Mouse (Mus musculus) Patski (cell line): Measurements from ENCODE around the gene Cxcl10. TPM values are rescaled to one million over a fixed set of nuclear protein-coding genes. Genes with fewer than 3 reads are reported as not detected.

Source experiments
- ATAC-seq: fragments of 100-300 bp; one replicate; pipeline ENCODE4 v1.8.0; 2021
- CTCF ChIA-PET: fragments of 350-600 bp; sonication (Branson Sonifier 250); formaldehyde crosslinking; loops from one replicate; lab custom pipeline; 2022; ENCODE audit warnings: inconsistent platforms; lab: Charles Lee
- POLR2A ChIA-PET: fragments of 350-600 bp; sonication (Branson Sonifier 250); formaldehyde crosslinking; loops from one replicate; lab custom pipeline; 2022; ENCODE audit warnings: antibody characterized with exemption, inconsistent platforms; lab: Charles Lee
- DNase-seq: peaks from one replicate; pipeline ENCODE4 v3.0.0-alpha.2; 2011; ENCODE audit warnings: low read depth, low spot score
- H3K27me3 ChIP-seq: fragments of 371-371 bp; one replicate; pipeline ENCODE4 v1.5.1; 2021
- CTCF ChIP-seq: fragments of 100-300 bp; IDR thresholded peaks from one replicate; pipeline ENCODE4 v1.5.1; 2021
- in situ Hi-C: fragments of 300-500 bp; cut with MboI; formaldehyde crosslinking; loops from 3 replicates; pipeline ENCODE4 v1.11.1; 2018; ENCODE audit warnings: low pct_unique_long_range_greater_than_20kb, mixed read lengths
- polyA plus RNA-seq: library from polyadenylated mRNA; unstranded; gene quantifications from one replicate; pipeline ENCODE4 v1.2.3, GENCODE M21; 2021

The Cxcl10 gene
- 2.1 TPM for polyA plus RNA-seq

- POLR2A ChIA-PET = no interaction called here
- ATAC-seq (peak; percentile 79), DNase-seq (no peak)
- in situ Hi-C loops = no loop called here
- no peaks in the 10 kb centered on the region for H3K27me3 ChIP-seq
- no peak for TF ChIP-seq CTCF
- CTCF ChIA-PET = interaction anchor here (0.7 to 1.8 kb wide), 7 partner anchors 12 to 998 kb away, joined by 3 to 6 read pairs (median 4); partner anchors contain the start of gene Sdad1
Measured at GRCm38 (mm10) chr5:92348794-92349413, at the start of gene Cxcl10. Gene Cxcl10, minus strand, starts transcription at chr5:92348889.

- peak; percentile 91 for TF ChIP-seq CTCF
- ChIA-PET CTCF (interaction anchor here (0.8 to 5.1 kb wide), 14 partner anchors 9 to 165 kb away, joined by 3 to 36 read pairs (median 4); no protein-coding TSS in a partner anchor), POLR2A (interaction anchor here (0.6 to 1.1 kb wide), 2 partner anchors 10 to 14 kb away, joined by 3 to 6 read pairs; no protein-coding TSS in a partner anchor)
- peak; percentile 27 for DNase-seq
- peak; percentile 97 for ATAC-seq
- in situ Hi-C loops = no loop called here
- H3K27me3 ChIP-seq = no peaks in the 10 kb centered on the region
Measured at GRCm38 (mm10) chr5:92398153-92398552, 49.5 kb upstream of the Cxcl10 start.

GRCm38 (mm10) chr5:92396476-92396875, 47.8 kb upstream of the Cxcl10 start:
- in situ Hi-C loops = no loop called here
- no peak for ATAC-seq

GRCm38 (mm10) chr5:92395764-92396163, 47.1 kb upstream of the Cxcl10 start:
- no peak for ATAC-seq
- CTCF ChIA-PET = interaction anchor here (1.2 to 5.1 kb wide), 4 partner anchors 10 to 86 kb away, joined by 3 to 36 read pairs (median 4); partner anchors contain the start of genes Cxcl9 and Sdad1
- in situ Hi-C loops = no loop called here
- peaks cover 10% of the 10 kb centered on the region for H3K27me3 ChIP-seq
- TF ChIP-seq CTCF = no peak
- DNase-seq = no peak
- POLR2A ChIA-PET = no interaction called here

More at GRCm38 (mm10) chr5:92396476-92396875, 47.8 kb upstream of the Cxcl10 start:
- peaks cover 5% of the 10 kb centered on the region for H3K27me3 ChIP-seq
- no peak for DNase-seq
- CTCF ChIA-PET = interaction anchor here (1.2 to 5.1 kb wide), 3 partner anchors 11 to 68 kb away, joined by 3 to 36 read pairs (median 5); partner anchors contain the start of gene Cxcl9
- no peak for TF ChIP-seq CTCF
- POLR2A ChIA-PET = no interaction called here

GRCm38 (mm10) chr5:92393863-92394262, 45.2 kb upstream of the Cxcl10 start:
- POLR2A ChIA-PET = no interaction called here
- CTCF ChIA-PET = interaction anchor here (0.7 to 5.1 kb wide), 4 partner anchors 9 to 81 kb away, joined by 3 to 36 read pairs (median 6); no protein-coding TSS in a partner anchor
- ATAC-seq = no peak

GRCm38 (mm10) chr5:92392542-92392941, 43.9 kb upstream of the Cxcl10 start:
- in situ Hi-C loops = no loop called here
- no peak for DNase-seq
- POLR2A ChIA-PET = no interaction called here
- no peak for ATAC-seq
- CTCF ChIA-PET = interaction anchor here (1.1 kb wide), 1 partner anchor 9 kb away, joined by 3 read pairs; no protein-coding TSS in a partner anchor
- peaks cover 29% of the 10 kb centered on the region for H3K27me3 ChIP-seq
- no peak for TF ChIP-seq CTCF

More at GRCm38 (mm10) chr5:92393863-92394262, 45.2 kb upstream of the Cxcl10 start:
- in situ Hi-C loops = no loop called here
- TF ChIP-seq CTCF = no peak
- no peak for DNase-seq
- peaks cover 21% of the 10 kb centered on the region for H3K27me3 ChIP-seq

- in situ Hi-C loops = no loop called here
- ATAC-seq (no peak), DNase-seq (no peak)
- peaks cover 29% of the 10 kb centered on the region for H3K27me3 ChIP-seq
- TF ChIP-seq CTCF = no peak
- ChIA-PET POLR2A (no interaction called here), CTCF (no interaction called here)
Measured at GRCm38 (mm10) chr5:92390615-92391014, 41.9 kb upstream of the Cxcl10 start.

- ATAC-seq (no peak), DNase-seq (no peak)
- in situ Hi-C loops = no loop called here
- peaks cover 29% of the 10 kb centered on the region for H3K27me3 ChIP-seq
- CTCF ChIA-PET = no interaction called here
- TF ChIP-seq CTCF = no peak
- POLR2A ChIA-PET = no interaction called here
Measured at GRCm38 (mm10) chr5:92389977-92390376, 41.3 kb upstream of the Cxcl10 start.

GRCm38 (mm10) chr5:92387433-92387832, 38.7 kb upstream of the Cxcl10 start:
- CTCF ChIA-PET = interaction anchor here (4.0 to 7.4 kb wide), 4 partner anchors 9 to 78 kb away, joined by 15 to 65 read pairs (median 28); partner anchors contain the start of gene Sdad1
- no peak for TF ChIP-seq CTCF
- DNase-seq (no peak), ATAC-seq (no peak)
- POLR2A ChIA-PET = no interaction called here
- H3K27me3 ChIP-seq = peaks cover 26% of the 10 kb centered on the region
- in situ Hi-C loops = no loop called here

GRCm38 (mm10) chr5:92386643-92387042, 38.0 kb upstream of the Cxcl10 start:
- peaks cover 24% of the 10 kb centered on the region for H3K27me3 ChIP-seq
- ChIA-PET CTCF (interaction anchor here (0.9 to 7.4 kb wide), 6 partner anchors 10 to 77 kb away, joined by 3 to 65 read pairs (median 17); partner anchors contain the start of gene Sdad1), POLR2A (no interaction called here)
- no peak for TF ChIP-seq CTCF
- ATAC-seq (no peak), DNase-seq (no peak)
- in situ Hi-C loops = no loop called here

GRCm38 (mm10) chr5:92386102-92386501, 37.4 kb upstream of the Cxcl10 start:
- TF ChIP-seq CTCF = no peak
- in situ Hi-C loops = no loop called here
- ATAC-seq (no peak), DNase-seq (no peak)
- peaks cover 22% of the 10 kb centered on the region for H3K27me3 ChIP-seq
- ChIA-PET CTCF (interaction anchor here (0.9 to 7.4 kb wide), 8 partner anchors 10 to 76 kb away, joined by 3 to 65 read pairs (median 12); partner anchors contain the start of gene Sdad1), POLR2A (no interaction called here)
